Mouse (Mus musculus) brain, embryonic 18.5 days (tissue): ENCODE measurements around the gene Foxg1.

Experiments
- DNase-seq: peaks from one replicate; pipeline ENCODE4 v3.0.0-alpha.2; 2012; ENCODE audit warnings: low read depth, low spot score

Foxg1 gene

DNA sequence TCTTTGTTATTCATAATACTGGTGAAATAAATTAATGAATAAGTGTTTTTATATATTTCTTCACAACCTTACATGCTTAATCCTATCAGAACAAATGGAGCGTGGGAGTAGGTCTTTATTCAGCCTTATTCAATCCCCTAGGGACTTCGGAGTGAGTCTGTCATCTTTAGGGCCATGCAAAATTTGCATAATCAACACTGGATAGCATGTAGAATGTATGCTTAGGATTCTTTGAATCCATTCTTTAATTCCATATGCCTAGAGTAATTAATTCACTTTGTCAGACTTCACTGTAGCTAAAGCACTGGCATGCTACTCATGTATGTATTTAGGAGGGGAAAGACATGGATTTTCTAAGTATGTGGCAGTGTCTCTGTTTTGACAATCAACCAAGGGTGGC lies 27.4 kb downstream of the Foxg1 start:
- DNase-seq: no peak

- no peak for DNase-seq
These were observed 35.5 kb downstream of the Foxg1 start for GRCm38 (mm10) chr12:49417963-49418362.
